Mouse (Mus musculus) heart, embryonic 10.5 days (tissue): ENCODE measurements around the gene Dennd1a. TPM values are rescaled to one million over a fixed set of nuclear protein-coding genes. Genes with fewer than 3 reads are reported as not detected.

Experiments used
- DNase-seq: peaks from one replicate; pipeline ENCODE4 v3.0.0-alpha.2; 2017; ENCODE audit warnings: low spot score
- H3K27ac ChIP-seq: fragments of 300-500 bp; sonication (generic); 2 replicates; pipeline ENCODE4 v1.5.1; 2016; ENCODE audit warnings: mild to moderate bottlenecking
- H3K27me3 ChIP-seq: fragments of 300-500 bp; sonication (generic); 2 replicates; pipeline ENCODE4 v1.6.1; 2016; ENCODE audit warnings: mild to moderate bottlenecking; ENCODE audit not compliant: poor library complexity, insufficient read depth, severe bottlenecking
- H3K36me3 ChIP-seq: fragments of 300-500 bp; sonication (generic); 2 replicates; pipeline ENCODE4 v1.6.1; 2016; ENCODE audit warnings: mild to moderate bottlenecking, moderate library complexity
- H3K4me1 ChIP-seq: fragments of 300-500 bp; sonication (generic); 2 replicates; pipeline ENCODE4 v1.6.1; 2016; ENCODE audit warnings: mild to moderate bottlenecking
- H3K4me3 ChIP-seq: fragments of 300-500 bp; sonication (generic); 2 replicates; pipeline ENCODE4 v1.5.1; 2016; ENCODE audit warnings: mild to moderate bottlenecking, moderate library complexity
- H3K9me3 ChIP-seq: fragments of 300-500 bp; sonication (generic); 2 replicates; pipeline ENCODE4 v1.6.1; 2016; ENCODE audit warnings: mild to moderate bottlenecking, moderate library complexity
- WGBS: fragments of 180-500 bp; shearing (Covaris S2); methylation state at CpG from one replicate; pipeline ENCODE4 v1.1.7; 2016; 5-methylcytosine and 5-hydroxymethylcytosine counted together
- polyA plus RNA-seq: library from polyadenylated mRNA; unstranded; fragments of >200 nt; fragmentation: Nextera tagmentation; extraction: Ambion mirVana; gene quantifications from 2 replicates; pipeline ENCODE4 v1.2.1, GENCODE M21; 2016

The Dennd1a gene
- polyA plus RNA-seq, 1 experiment from 2014 or later, result 14.8 TPM

DNA sequence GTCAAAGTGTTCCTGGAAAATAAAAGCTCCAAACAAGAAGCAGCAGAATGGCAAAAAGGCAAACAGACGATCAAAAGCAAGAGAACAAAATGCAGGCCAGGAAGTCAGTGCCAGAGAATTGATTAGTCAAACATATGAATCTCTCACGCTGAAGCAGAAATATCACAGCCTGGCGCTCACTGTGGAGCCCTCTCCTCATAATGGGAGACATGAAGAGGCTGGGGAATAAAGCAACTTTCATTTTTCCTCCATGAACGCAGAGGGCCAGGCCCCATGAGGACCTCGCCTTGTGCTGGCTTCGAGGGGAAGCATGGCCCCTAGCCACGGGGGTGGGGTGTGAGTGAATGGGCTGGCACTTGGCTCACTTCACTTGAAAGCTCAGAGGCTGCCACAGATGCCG, 383.9 kb downstream of the Dennd1a start:
- no peaks in the 10 kb centered on the region for H3K9me3 ChIP-seq
- no peaks in the 10 kb centered on the region for H3K27me3 ChIP-seq
- no peaks in the 10 kb centered on the region for H3K36me3 ChIP-seq
- no peak overlapping the region for H3K4me3 ChIP-seq
- 83% methylated on average over 8 of the region's 8 CpGs for WGBS
- no peak overlapping the region for H3K27ac ChIP-seq
- DNase-seq, result no peak
- peaks cover 6% of the 10 kb centered on the region for H3K4me1 ChIP-seq

DNA sequence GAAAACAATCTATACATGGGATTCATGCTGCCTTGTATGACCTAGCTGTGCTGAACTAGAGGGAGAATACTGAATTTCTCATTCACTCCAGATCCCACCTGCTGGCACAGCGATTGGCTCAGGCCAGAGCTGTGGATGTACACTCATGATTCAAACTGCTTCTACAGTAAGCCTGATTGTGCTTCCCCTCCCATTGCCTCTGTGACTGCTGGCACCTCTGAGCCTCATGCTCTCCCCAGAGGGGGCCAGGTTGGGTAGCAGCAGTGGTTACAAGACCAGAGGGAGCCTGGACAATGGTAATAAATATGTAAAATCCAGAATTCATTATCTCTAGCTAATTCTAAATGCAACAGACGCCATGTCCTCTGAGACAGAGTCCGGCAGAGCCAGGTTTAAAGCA, 404.0 kb downstream of the Dennd1a start:
- 81% methylated on average over 3 of the region's 3 CpGs for WGBS
- H3K27me3 ChIP-seq, result no peaks in the 10 kb centered on the region
- H3K4me3 ChIP-seq, result no peak overlapping the region
- DNase-seq, result no peak
- H3K9me3 ChIP-seq, result no peaks in the 10 kb centered on the region
- H3K36me3 ChIP-seq, result no peaks in the 10 kb centered on the region
- H3K27ac ChIP-seq, result no peak overlapping the region
- H3K4me1 ChIP-seq, result 0 out of 2 replicates have a peak, but pooled peaks cover 10% of the 10 kb centered on the region

DNA sequence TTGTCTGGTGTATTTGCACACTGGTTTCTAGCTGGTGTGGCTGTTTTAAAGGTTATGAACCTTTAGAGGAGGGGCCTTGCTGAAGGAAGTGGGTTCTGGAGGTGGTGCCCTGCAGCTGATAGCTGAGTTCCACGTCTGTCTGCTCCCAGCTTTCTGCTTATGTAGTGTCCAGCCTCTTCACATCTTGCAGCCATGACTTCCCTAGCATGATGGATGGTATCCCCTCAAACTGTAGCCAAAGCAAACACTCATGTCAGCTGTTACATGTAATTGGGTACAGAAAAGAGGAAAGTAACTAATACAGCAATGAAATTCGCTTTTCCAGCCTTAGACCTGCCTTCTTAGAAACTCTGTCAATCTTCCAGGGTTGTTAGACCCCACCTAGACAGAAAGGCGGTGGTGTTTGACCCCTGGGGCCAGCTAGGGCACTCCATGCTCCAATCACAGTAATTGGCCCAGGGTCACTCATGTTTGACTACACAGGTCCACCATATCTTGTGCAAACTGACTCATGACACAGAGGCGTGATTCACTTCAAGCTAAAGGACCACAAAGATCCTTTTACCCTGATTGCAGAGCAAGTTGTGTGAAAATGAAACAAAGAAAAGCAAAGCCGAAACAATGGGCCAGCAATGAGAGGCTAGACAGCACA, 405.8 kb downstream of the Dennd1a start:
- Histone ChIP-seq H3K27ac (no peak overlapping the region), H3K4me1 (0 out of 2 replicates have a peak, but pooled peaks cover 10% of the 10 kb centered on the region), H3K36me3 (no peaks in the 10 kb centered on the region), H3K27me3 (no peaks in the 10 kb centered on the region), H3K9me3 (no peaks in the 10 kb centered on the region), H3K4me3 (no peak overlapping the region)
- WGBS, result 62% methylated on average over 5 of the region's 5 CpGs
- no peak for DNase-seq

DNA sequence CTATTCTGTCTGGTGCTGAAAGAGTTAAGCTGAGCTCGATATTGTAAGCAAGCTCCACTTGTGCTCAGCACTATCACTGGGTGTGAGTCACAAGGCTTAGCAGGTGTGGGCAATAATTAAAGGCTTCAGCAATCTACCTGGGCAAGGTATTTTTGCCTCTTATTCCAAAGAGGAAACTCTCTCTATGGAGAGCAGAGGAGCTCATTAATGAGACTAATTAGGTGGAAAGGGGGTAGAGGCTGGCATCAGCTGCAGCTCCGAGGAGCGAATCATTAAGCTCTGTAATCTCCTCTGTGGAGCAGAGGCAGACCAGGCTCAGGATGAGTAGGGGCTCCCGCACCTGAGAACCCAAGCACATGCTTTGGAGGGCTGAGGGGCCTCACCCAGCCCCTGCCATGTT, 407.5 kb downstream of the Dennd1a start:
- no peak overlapping the region for H3K27ac ChIP-seq
- no peaks in the 10 kb centered on the region for H3K9me3 ChIP-seq
- 58% methylated on average over 4 of the region's 4 CpGs for WGBS
- H3K36me3 ChIP-seq, result no peaks in the 10 kb centered on the region
- DNase-seq, result no peak
- 0 out of 2 replicates have a peak, but pooled peaks cover 10% of the 10 kb centered on the region for H3K4me1 ChIP-seq
- no peak overlapping the region for H3K4me3 ChIP-seq
- no peaks in the 10 kb centered on the region for H3K27me3 ChIP-seq

DNA sequence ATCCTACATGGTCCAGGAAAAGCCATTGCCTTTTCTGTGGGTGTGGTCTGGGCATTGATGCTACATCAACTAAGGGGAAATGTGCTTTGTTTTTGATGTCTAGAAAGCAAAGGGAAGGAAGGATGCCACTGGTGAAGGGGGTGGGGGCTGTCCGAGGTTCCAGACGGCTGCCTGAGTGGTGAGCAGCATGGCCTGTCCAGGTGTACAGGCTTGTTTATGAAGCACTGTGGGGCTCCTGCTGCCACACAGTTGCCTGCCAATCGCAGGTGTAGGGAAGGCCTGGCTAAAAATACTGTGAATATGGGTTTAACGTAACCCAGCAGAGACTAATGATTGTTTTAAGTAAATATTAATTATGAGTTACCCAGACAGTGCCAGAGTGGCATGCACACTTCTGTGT, 414.4 kb downstream of the Dennd1a start:
- no peaks in the 10 kb centered on the region for H3K9me3 ChIP-seq
- DNase-seq, result no peak
- WGBS, result 77% methylated on average over 4 of the region's 4 CpGs
- H3K36me3 ChIP-seq, result no peaks in the 10 kb centered on the region
- H3K27me3 ChIP-seq, result no peaks in the 10 kb centered on the region
- H3K4me1 ChIP-seq, result peaks cover 4% of the 10 kb centered on the region; the same call in 1 of the 2 replicates
- H3K4me3 ChIP-seq, result no peak overlapping the region
- H3K27ac ChIP-seq, result no peak overlapping the region

DNA sequence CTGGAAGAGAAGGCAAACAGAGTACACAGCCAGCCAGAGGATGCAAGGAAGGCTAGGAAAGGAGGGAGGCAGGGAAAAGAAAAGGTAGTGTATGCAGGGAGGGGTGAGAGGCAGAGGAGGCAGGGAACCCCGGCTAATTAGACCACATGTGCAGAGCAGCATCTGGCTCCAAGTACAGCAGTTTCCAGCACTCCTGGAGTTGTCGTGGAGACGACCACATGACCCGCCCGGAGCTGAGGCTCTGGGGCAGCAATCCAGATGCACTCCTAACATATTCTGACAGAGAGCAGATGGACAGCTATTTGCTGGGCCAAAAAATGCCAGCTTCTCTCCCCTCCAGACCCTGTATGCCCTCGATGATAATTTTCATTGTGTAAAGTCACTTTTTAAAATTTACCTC, 417.6 kb downstream of the Dennd1a start:
- 60% methylated on average over 6 of the region's 6 CpGs for WGBS
- Histone ChIP-seq H3K9me3 (no peaks in the 10 kb centered on the region), H3K4me3 (no peak overlapping the region), H3K4me1 (peaks cover 4% of the 10 kb centered on the region; the same call in 1 of the 2 replicates), H3K27ac (no peak overlapping the region), H3K36me3 (no peaks in the 10 kb centered on the region), H3K27me3 (no peaks in the 10 kb centered on the region)
- DNase-seq, result no peak

DNA sequence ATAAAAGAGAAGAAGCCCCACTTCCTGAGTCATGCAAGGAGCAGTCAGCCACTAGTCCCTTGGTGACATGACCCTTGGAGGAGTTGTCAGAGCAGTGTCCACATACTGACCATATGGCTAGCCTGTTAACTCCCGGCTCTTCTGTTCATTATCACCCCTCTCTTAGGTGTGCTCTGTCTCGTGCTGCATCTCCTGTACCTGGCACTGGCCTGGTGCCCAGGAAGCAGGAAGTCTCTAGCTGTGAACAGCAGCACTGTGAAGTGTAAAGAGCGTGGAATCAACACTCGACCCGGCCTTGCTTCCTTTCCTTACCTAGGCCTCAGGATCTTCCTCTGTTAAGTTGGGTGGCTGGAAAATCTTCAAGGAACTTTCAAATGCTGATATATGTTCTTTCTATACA, 419.8 kb downstream of the Dennd1a start:
- Histone ChIP-seq H3K9me3 (no peaks in the 10 kb centered on the region), H3K36me3 (no peaks in the 10 kb centered on the region), H3K27me3 (no peaks in the 10 kb centered on the region), H3K27ac (no peak overlapping the region), H3K4me1 (peaks cover 4% of the 10 kb centered on the region; the same call in 1 of the 2 replicates), H3K4me3 (no peak overlapping the region)
- 71% methylated on average over 5 of the region's 5 CpGs for WGBS
- DNase-seq, result no peak

DNA sequence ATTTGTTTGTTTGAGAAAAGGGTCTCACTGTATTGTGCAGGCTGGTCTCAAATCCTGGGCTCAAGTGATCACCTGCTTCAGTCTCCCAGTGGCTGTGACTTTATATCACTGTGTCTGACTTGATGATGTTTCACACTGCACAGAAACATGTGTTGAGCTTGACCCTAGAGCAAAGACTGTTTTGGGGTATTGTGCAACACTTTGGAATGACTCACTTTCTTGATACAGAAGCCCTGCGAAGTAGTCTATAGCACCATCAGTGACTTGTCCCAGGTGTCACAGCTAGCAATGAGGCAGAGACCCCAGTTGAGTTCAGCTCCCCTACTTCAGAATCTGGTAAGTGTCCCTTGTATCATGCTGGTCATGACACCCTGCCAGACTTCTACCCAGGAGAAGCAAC, 429.7 kb downstream of the Dennd1a start:
- no peak for DNase-seq
- Histone ChIP-seq H3K4me1 (no peaks in the 10 kb centered on the region; the same call in 1 of the 2 replicates), H3K27ac (no peak overlapping the region), H3K36me3 (no peaks in the 10 kb centered on the region; the same call in 1 of the 2 replicates), H3K4me3 (no peak overlapping the region), H3K27me3 (no peaks in the 10 kb centered on the region), H3K9me3 (no peaks in the 10 kb centered on the region)
- 91% methylated on average over 1 of the region's 1 CpGs for WGBS

DNA sequence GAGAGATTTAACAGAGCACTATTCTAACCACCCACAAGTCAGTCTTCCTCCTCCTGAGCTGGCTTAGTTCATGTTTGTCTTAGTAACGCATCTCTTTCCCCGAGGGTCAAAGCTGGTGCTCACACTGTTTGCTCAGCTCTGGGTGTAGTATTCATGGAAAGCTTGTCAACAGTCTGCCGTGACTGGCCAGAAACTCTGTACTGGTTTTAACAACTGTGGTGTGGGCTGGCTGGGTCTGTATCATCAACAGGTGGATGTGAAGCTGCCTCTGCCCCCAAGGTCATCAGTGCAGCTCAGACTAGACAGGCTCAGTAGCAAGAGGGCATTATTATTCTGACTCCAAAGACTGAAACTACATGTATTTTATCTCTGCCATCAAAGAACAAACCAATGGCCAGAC, 430.2 kb downstream of the Dennd1a start:
- Histone ChIP-seq H3K27me3 (no peaks in the 10 kb centered on the region), H3K9me3 (no peaks in the 10 kb centered on the region), H3K4me1 (no peaks in the 10 kb centered on the region; the same call in 1 of the 2 replicates), H3K36me3 (no peaks in the 10 kb centered on the region; the same call in 1 of the 2 replicates), H3K27ac (no peak overlapping the region), H3K4me3 (no peak overlapping the region)
- DNase-seq, result no peak
- WGBS, result 67% methylated on average over 3 of the region's 3 CpGs

DNA sequence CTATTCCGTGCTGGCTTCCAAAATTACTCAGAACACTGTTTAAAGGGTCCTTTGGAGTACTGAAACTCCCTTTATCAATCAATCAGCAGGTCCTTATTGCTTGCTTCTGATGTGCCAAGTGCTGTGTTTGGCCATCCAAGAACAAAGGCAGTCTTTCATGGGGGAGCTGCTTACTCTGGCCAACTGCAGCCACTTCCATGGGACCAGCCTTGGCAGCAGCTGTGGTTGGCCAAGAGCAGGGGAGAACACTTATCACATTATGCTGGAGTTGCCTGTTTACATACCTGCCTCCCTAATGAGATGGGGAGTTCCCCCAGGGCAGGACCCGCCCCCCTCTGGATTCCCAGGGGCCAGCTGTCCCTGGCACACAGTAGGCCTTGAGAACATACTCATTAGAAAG, 432.0 kb downstream of the Dennd1a start:
- H3K4me3 ChIP-seq, result no peak overlapping the region
- H3K36me3 ChIP-seq, result no peaks in the 10 kb centered on the region; the same call in 1 of the 2 replicates
- 66% methylated on average over 2 of the region's 2 CpGs for WGBS
- H3K9me3 ChIP-seq, result no peaks in the 10 kb centered on the region
- H3K4me1 ChIP-seq, result peaks cover 16% of the 10 kb centered on the region
- H3K27ac ChIP-seq, result no peak overlapping the region
- 0 out of 2 replicates have a peak, but pooled peaks cover 3% of the 10 kb centered on the region for H3K27me3 ChIP-seq
- no peak for DNase-seq

DNA sequence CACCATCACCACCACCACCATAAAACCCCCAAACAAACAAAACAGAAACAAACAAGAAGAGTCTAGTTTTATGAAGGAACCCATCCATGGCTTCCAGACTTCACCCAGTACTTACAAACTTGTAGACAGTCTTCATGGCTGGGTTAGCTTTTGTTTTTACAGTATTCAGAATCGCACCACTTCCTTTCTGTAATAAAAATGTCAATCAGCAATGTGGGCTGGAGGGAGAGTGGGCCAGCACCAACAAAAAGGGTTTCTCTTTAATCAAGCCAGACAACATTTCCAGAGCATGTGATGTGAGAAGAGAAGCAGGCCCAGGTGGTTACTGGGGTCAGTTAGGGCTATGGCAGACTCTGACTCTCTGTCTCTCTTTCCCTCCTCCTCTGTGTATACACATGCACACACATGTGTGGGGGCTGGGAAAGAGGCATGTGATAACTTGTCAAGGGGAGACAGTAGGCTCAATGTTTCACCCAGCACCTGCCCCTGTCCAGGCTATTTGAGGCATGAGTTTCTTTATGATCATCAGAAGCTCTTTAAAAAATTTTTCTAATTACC, 433.2 kb downstream of the Dennd1a start:
- Histone ChIP-seq H3K36me3 (no peaks in the 10 kb centered on the region; the same call in 1 of the 2 replicates), H3K4me3 (no peak overlapping the region), H3K9me3 (no peaks in the 10 kb centered on the region), H3K27ac (no peak overlapping the region), H3K4me1 (peaks cover 22% of the 10 kb centered on the region), H3K27me3 (0 out of 2 replicates have a peak, but pooled peaks cover 3% of the 10 kb centered on the region)
- DNase-seq, result no peak
- 91% methylated on average over 1 of the region's 1 CpGs for WGBS

DNA sequence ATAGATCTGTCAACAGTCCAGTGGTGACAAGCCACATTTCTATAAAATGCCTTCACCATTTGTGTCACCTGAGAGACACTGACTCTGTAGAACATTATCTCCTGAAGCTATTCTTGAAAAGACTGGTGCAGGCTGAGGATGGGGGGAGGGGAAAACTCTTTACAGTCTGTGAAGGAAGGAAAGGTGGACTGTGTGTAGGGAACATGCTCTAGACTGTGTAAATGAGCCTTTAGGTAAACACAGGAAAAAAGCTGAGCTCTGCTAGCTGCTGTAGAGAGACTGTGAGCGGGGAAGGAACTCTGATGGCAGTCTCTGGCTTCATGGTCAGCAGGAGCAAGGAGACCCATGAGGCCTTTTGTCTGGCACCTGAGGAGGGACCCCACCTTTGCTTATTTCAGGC, 436.6 kb downstream of the Dennd1a start:
- no peak for DNase-seq
- 0 out of 2 replicates have a peak, but pooled peaks cover 3% of the 10 kb centered on the region for H3K27me3 ChIP-seq
- H3K36me3 ChIP-seq, result no peaks in the 10 kb centered on the region
- no peak overlapping the region for H3K4me3 ChIP-seq
- no peak overlapping the region for H3K27ac ChIP-seq
- peaks cover 22% of the 10 kb centered on the region for H3K4me1 ChIP-seq
- WGBS, result 64% methylated on average over 1 of the region's 1 CpGs
- H3K9me3 ChIP-seq, result no peaks in the 10 kb centered on the region

DNA sequence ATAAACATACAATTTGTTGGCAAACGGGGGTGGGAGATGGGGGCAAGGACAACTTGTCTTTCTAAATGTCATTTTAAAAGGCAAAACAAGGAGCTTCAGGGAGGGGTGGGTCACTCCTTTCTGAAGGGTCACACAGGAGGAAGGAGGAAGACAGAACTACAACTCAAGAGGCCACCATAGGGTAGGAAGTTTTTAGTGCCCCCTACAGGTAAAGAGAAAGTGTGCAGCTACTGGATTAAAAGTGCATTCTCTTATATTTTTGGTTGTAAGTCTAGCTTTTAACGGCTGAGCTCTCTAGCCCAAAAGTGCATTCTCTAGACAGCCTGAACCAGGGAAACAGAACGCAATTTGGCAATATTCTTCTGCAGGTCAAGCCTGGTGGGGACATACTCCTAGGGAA, 437.8 kb downstream of the Dennd1a start:
- Histone ChIP-seq H3K27ac (no peak overlapping the region), H3K36me3 (peaks cover 4% of the 10 kb centered on the region; the same call in 1 of the 2 replicates), H3K4me3 (no peak overlapping the region), H3K27me3 (0 out of 2 replicates have a peak, but pooled peaks cover 3% of the 10 kb centered on the region), H3K9me3 (no peaks in the 10 kb centered on the region), H3K4me1 (peaks cover 22% of the 10 kb centered on the region)
- 79% methylated on average over 3 of the region's 3 CpGs for WGBS
- no peak for DNase-seq
